Mouse (Mus musculus): ENCODE results near the gene Gm44502. TPM values are rescaled to one million over a fixed set of nuclear protein-coding genes. Genes with fewer than 3 reads are reported as not detected.
A peak's percentile ranks its signal among the peaks of the same experiment; 100 is the strongest.

Gene Gm44502
- polyA plus RNA-seq (2011; ENCODE audit: insufficient read depth, insufficient read length, low replicate concordance, missing spikeins), result 1.9 and 5.4 TPM in 2 replicates

- under 1% methylated on average over 70 of the region's 70 CpGs for WGBS
- H3K4me1 ChIP-seq (ENCODE audit: control insufficient read depth, insufficient read depth, low read length), result peaks cover 1% of the 10 kb centered on the region; the same call in 1 of the 2 replicates
- TF ChIP-seq POLR2A (IDR thresholded peaks at IDR 0.05; ENCODE audit: borderline replicate concordance, control insufficient read depth, low read depth, low read length) (peak; percentile 53), CTCF (IDR thresholded peaks at IDR 0.05; ENCODE audit: control insufficient read depth, insufficient read depth, low read length) (no peak)
- peak within 1 kb of the TSS; percentile 99 for H3K27ac ChIP-seq (ENCODE audit: control insufficient read depth, insufficient read depth, low read depth, low read length, poor library complexity)
- H3K4me3 ChIP-seq (replicated peaks; ENCODE audit: control insufficient read depth, low read depth, low read length), result peak within 1 kb of the TSS; percentile 93
Measured at GRCm38 (mm10) chr15:89429352-89430221, at the start of gene Gm44502, which contains the start of the genes C730034F03Rik and Chkb. Gene Gm44502, minus strand, starts transcription at chr15:89429696. Gene C730034F03Rik, plus strand, starts transcription at chr15:89429589. Gene Chkb, minus strand, starts transcription at chr15:89429908.

DNA sequence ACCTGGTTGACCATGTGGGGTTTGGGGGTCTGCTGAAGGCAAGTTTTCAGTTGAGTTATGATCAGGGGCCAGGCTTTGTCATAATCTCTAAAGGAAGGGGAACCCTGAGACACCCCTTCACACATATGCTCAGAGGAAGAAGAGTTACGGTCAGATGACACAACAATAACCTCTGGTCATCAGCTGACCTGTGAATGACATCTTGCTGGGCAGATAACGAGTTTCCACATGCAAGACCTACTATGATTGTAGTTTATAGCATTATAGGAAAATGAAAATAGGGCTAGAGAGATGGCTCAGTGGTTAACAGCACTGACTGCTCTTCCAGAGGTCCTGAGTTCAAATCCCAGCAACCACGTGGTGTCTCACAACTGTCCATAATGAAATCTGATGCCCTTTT, 49.1 kb upstream of the Gm44502 start:
- H3K27ac ChIP-seq (ENCODE audit: control insufficient read depth, insufficient read depth, low read depth, low read length, poor library complexity), result no peak overlapping the region
- 60% methylated on average over 3 of the region's 3 CpGs for WGBS
- TF ChIP-seq POLR2A (IDR thresholded peaks at IDR 0.05; ENCODE audit: borderline replicate concordance, control insufficient read depth, low read depth, low read length) (no peak), CTCF (IDR thresholded peaks at IDR 0.05; ENCODE audit: control insufficient read depth, insufficient read depth, low read length) (no peak)
- H3K4me1 ChIP-seq (ENCODE audit: control insufficient read depth, insufficient read depth, low read length), result peaks cover 2% of the 10 kb centered on the region; the same call in 1 of the 2 replicates
- H3K4me3 ChIP-seq (replicated peaks; ENCODE audit: control insufficient read depth, low read depth, low read length), result no peak overlapping the region

- Histone ChIP-seq H3K4me3 (replicated peaks; ENCODE audit: control insufficient read depth, low read depth, low read length) (no peak overlapping the region), H3K4me1 (ENCODE audit: control insufficient read depth, insufficient read depth, low read length) (peaks cover 2% of the 10 kb centered on the region; the same call in 1 of the 2 replicates), H3K27ac (ENCODE audit: control insufficient read depth, insufficient read depth, low read depth, low read length, poor library complexity) (no peak overlapping the region)
- 64% methylated on average over 8 of the region's 8 CpGs for WGBS
- TF ChIP-seq CTCF (IDR thresholded peaks at IDR 0.05; ENCODE audit: control insufficient read depth, insufficient read depth, low read length) (no peak), POLR2A (IDR thresholded peaks at IDR 0.05; ENCODE audit: borderline replicate concordance, control insufficient read depth, low read depth, low read length) (no peak)
Measured at GRCm38 (mm10) chr15:89477806-89478205, 48.3 kb upstream of the Gm44502 start.

- Histone ChIP-seq H3K27ac (ENCODE audit: control insufficient read depth, insufficient read depth, low read depth, low read length, poor library complexity) (peak within 1 kb of the TSS; percentile 20), H3K4me1 (ENCODE audit: control insufficient read depth, insufficient read depth, low read length) (peaks cover 2% of the 10 kb centered on the region; the same call in 1 of the 2 replicates), H3K4me3 (replicated peaks; ENCODE audit: control insufficient read depth, low read depth, low read length) (peak within 1 kb of the TSS; percentile 86)
- WGBS, result 71% methylated on average over 9 of the region's 9 CpGs
- no peak for TF ChIP-seq POLR2A (IDR thresholded peaks at IDR 0.05; ENCODE audit: borderline replicate concordance, control insufficient read depth, low read depth, low read length)
- no peak for TF ChIP-seq CTCF (IDR thresholded peaks at IDR 0.05; ENCODE audit: control insufficient read depth, insufficient read depth, low read length)
Measured at GRCm38 (mm10) chr15:89477091-89477491, 47.6 kb upstream of the Gm44502 start, which contains the start of gene Arsa. Gene Arsa, minus strand, starts transcription at chr15:89477425.

DNA sequence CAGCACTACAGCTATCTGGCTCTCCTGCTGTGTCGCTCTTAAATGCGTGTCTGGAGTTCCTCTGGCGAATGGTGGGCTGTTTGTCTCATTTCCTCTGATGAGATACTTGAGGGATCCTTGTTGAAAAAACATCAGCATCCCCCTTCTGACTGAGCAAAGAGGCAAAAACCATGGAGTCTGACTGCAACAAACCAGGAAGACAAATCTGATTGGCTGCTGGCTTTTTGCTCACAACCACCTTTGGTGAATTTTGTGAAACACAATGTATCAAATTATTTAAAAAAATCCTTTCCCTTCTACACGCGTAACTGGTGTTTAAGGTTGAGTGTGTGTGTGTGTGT, 46.9 kb upstream of the Gm44502 start:
- H3K4me3 ChIP-seq (replicated peaks; ENCODE audit: control insufficient read depth, low read depth, low read length), result peak overlapping the region; percentile 86
- peak overlapping the region; percentile 20 for H3K27ac ChIP-seq (ENCODE audit: control insufficient read depth, insufficient read depth, low read depth, low read length, poor library complexity)
- TF ChIP-seq CTCF (IDR thresholded peaks at IDR 0.05; ENCODE audit: control insufficient read depth, insufficient read depth, low read length) (no peak), POLR2A (IDR thresholded peaks at IDR 0.05; ENCODE audit: borderline replicate concordance, control insufficient read depth, low read depth, low read length) (no peak)
- 1% methylated on average over 5 of the region's 5 CpGs for WGBS
- H3K4me1 ChIP-seq (ENCODE audit: control insufficient read depth, insufficient read depth, low read length), result peaks cover 2% of the 10 kb centered on the region; the same call in 1 of the 2 replicates

GRCm38 (mm10) chr15:89475611-89476474, 46.3 kb upstream of the Gm44502 start:
- Histone ChIP-seq H3K4me1 (ENCODE audit: control insufficient read depth, insufficient read depth, low read length) (peaks cover 2% of the 10 kb centered on the region; the same call in 1 of the 2 replicates), H3K4me3 (replicated peaks; ENCODE audit: control insufficient read depth, low read depth, low read length) (peak overlapping the region; percentile 86), H3K27ac (ENCODE audit: control insufficient read depth, insufficient read depth, low read depth, low read length, poor library complexity) (peak overlapping the region; percentile 20)
- TF ChIP-seq POLR2A (IDR thresholded peaks at IDR 0.05; ENCODE audit: borderline replicate concordance, control insufficient read depth, low read depth, low read length), result peak; percentile 82; the same call in 1 of the 2 replicates
- no peak for TF ChIP-seq CTCF (IDR thresholded peaks at IDR 0.05; ENCODE audit: control insufficient read depth, insufficient read depth, low read length)
- WGBS, result 9% methylated on average over 44 of the region's 44 CpGs

GRCm38 (mm10) chr15:89475293-89475600, 45.8 kb upstream of the Gm44502 start:
- Histone ChIP-seq H3K4me1 (ENCODE audit: control insufficient read depth, insufficient read depth, low read length) (peaks cover under 1% of the 10 kb centered on the region; the same call in 1 of the 2 replicates), H3K27ac (ENCODE audit: control insufficient read depth, insufficient read depth, low read depth, low read length, poor library complexity) (no peak overlapping the region), H3K4me3 (replicated peaks; ENCODE audit: control insufficient read depth, low read depth, low read length) (no peak overlapping the region)
- WGBS, result 67% methylated on average over 7 of the region's 7 CpGs
- no peak for TF ChIP-seq POLR2A (IDR thresholded peaks at IDR 0.05; ENCODE audit: borderline replicate concordance, control insufficient read depth, low read depth, low read length)
- no peak for TF ChIP-seq CTCF (IDR thresholded peaks at IDR 0.05; ENCODE audit: control insufficient read depth, insufficient read depth, low read length)
